24 mouse cellular contexts compared by ENCODE assay signal in the genomic region with DNA sequence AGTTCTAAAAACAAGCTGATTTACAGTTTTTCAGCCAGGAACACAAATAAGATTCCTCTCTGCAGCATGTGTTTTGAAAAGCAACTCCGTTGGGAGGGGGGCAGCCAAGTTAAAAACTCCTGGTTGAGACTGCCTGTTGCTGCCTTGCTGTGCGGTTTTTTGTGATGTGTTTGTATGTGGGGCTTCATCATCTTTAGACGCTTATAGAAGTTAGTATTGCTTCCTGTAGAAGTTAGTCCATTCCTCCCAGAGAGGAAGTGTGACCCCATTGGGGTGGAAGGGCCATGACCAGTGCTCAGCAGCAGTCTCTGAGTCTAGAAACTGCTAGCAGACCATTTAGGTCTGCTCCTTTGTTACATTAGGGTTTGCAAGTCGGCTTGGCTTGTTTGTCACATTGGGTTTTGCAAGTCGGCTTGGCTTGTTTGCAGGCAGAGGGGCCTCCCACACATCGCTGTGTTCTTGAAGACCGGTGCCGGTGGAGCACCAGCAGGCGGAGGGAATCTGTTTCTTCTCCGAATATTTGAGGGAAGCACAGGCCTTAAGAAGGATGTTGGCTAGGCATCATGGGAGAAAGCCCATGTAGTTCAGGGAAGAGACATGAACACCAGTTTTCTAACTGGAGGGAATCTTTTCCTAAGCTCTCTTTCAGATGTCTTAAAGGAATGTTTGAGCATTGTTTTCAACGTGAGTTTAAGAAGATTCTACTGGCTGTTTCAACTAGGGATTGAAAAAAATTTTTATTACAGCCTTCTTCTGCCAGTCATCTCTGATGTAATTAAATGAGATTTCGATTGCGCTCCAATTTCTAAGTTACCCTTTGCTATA. TPM values are rescaled to one million over a fixed set of nuclear protein-coding genes. Genes with fewer than 3 reads are reported as not detected.
DNase-seq lines count a peak whose midpoint lies in the region; ATAC-seq lines count a peak whose summit lies in the region.
"Had no signal": no experiment of that assay in that cellular context is flagged by ENCODE, and none has a peak within 500 bp of the region (broad histone marks: within the 10 kb centered on the region; RNA-seq: fewer than 3 reads in every experiment).

No protein-coding gene starts in this region.

- no peak overlapping the region for H3K9ac ChIP-seq in midbrain, embryonic 11.5 days (ENCODE audit: low read length)
- H3K9ac ChIP-seq in midbrain, embryonic 13.5 days (replicated peaks), result no peak overlapping the region
- H3K9ac ChIP-seq in embryonic facial prominence, embryonic 12.5 days, result no peak overlapping the region
- H3K9ac ChIP-seq: heart, embryonic 13.5 days; kidney, embryonic 15.5 days; limb, embryonic 13.5 days had no signal

- WGBS in midbrain, embryonic 11.5 days, result 8% methylated on average over 13 of the region's 13 CpGs
- WGBS in midbrain, embryonic 13.5 days, result 7% methylated on average over 13 of the region's 13 CpGs
- WGBS in embryonic facial prominence, embryonic 12.5 days, result 7% methylated on average over 13 of the region's 13 CpGs

- peaks cover 84% of the 10 kb centered on the region for H3K27me3 ChIP-seq in midbrain, embryonic 11.5 days (ENCODE audit: control insufficient read depth, insufficient read depth, low read length)
- peaks cover 98% of the 10 kb centered on the region for H3K27me3 ChIP-seq in midbrain, embryonic 13.5 days
- H3K27me3 ChIP-seq in embryonic facial prominence, embryonic 12.5 days, result peaks cover 83% of the 10 kb centered on the region

- H3K36me3 ChIP-seq in midbrain, embryonic 11.5 days (ENCODE audit: control insufficient read depth, insufficient read depth, low read length), result no peaks in the 10 kb centered on the region
- H3K36me3 ChIP-seq in midbrain, embryonic 13.5 days, result no peaks in the 10 kb centered on the region
- no peaks in the 10 kb centered on the region for H3K36me3 ChIP-seq in embryonic facial prominence, embryonic 12.5 days
- H3K36me3 ChIP-seq: heart, embryonic 13.5 days; kidney, embryonic 15.5 days; limb, embryonic 13.5 days had no signal

- peak; percentile 93 for DNase-seq in midbrain, embryonic 11.5 days (ENCODE audit: low spot score, missing footprints)
- DNase-seq in gastrocnemius, postnatal 4 days (ENCODE audit: low spot score in 2 of 2), result no peak
- no peak for DNase-seq in left cerebral cortex, adult 11 months (ENCODE audit: low spot score)
- DNase-seq in yolk sac, embryonic 10.5 days (ENCODE audit: low spot score), result no peak
- DNase-seq: adrenal gland, postnatal 14 days; cerebellum, adult 2 months; heart, postnatal 4 days; layer of hippocampus, postnatal 36 days; lung, postnatal 10 days; right cerebral cortex, postnatal 14 days; thymus, postnatal 25 days had no signal

- no peak for ATAC-seq in midbrain, embryonic 11.5 days (ENCODE audit: low FRiP score)
- ATAC-seq in midbrain, embryonic 13.5 days, result no peak
- peak; percentile 40; the same call in 1 of the 2 replicates for ATAC-seq in common myeloid progenitor, adult 5-6 weeks (replicated peaks; ENCODE audit: low read depth, poor library complexity, severe bottlenecking)
- ATAC-seq in embryonic facial prominence, embryonic 12.5 days (ENCODE audit: insufficient number of reproducible peaks, insufficient read depth, low FRiP score, low TSS enrichment), result no peak
- peak; percentile 14; the same call in 1 of the 2 replicates for ATAC-seq in granulocyte monocyte progenitor cell, adult 5-6 weeks (replicated peaks; ENCODE audit: poor library complexity, severe bottlenecking)
- ATAC-seq: activated CD4-positive, CD25-positive, alpha-beta regulatory T cell, adult 4 months; Patski had no signal

- H3K27ac ChIP-seq in midbrain, embryonic 11.5 days (ENCODE audit: low read depth, low read length), result no peak overlapping the region
- H3K27ac ChIP-seq in midbrain, embryonic 13.5 days, result no peak overlapping the region
- H3K27ac ChIP-seq in embryonic facial prominence, embryonic 12.5 days, result no peak overlapping the region
- H3K27ac ChIP-seq: heart, embryonic 13.5 days; kidney, embryonic 15.5 days; limb, embryonic 13.5 days had no signal

- H3K9me3 ChIP-seq in midbrain, embryonic 11.5 days (ENCODE audit: control insufficient read depth, low read length), result no peaks in the 10 kb centered on the region
- H3K9me3 ChIP-seq in midbrain, embryonic 13.5 days, result no peaks in the 10 kb centered on the region
- H3K9me3 ChIP-seq in embryonic facial prominence, embryonic 12.5 days, result no peaks in the 10 kb centered on the region
- H3K9me3 ChIP-seq: heart, embryonic 13.5 days; kidney, embryonic 15.5 days; limb, embryonic 13.5 days had no signal

- no peak overlapping the region for H3K4me3 ChIP-seq in midbrain, embryonic 11.5 days (ENCODE audit: low read depth, low read length)
- no peak overlapping the region for H3K4me3 ChIP-seq in midbrain, embryonic 13.5 days (replicated peaks)
- H3K4me3 ChIP-seq in embryonic facial prominence, embryonic 12.5 days, result no peak overlapping the region
- H3K4me3 ChIP-seq: erythroblast, embryonic 14.5 days; heart, embryonic 13.5 days; kidney, embryonic 15.5 days; limb, embryonic 13.5 days had no signal

- H3K4me2 ChIP-seq in midbrain, embryonic 11.5 days, result no peak overlapping the region
- H3K4me2 ChIP-seq in midbrain, embryonic 13.5 days (replicated peaks), result no peak overlapping the region
- 0 out of 2 replicates have a peak overlapping the region, but pooled peaks have one; percentile 7 for H3K4me2 ChIP-seq in embryonic facial prominence, embryonic 12.5 days (replicated peaks)
- H3K4me2 ChIP-seq: heart, embryonic 13.5 days; kidney, embryonic 15.5 days; limb, embryonic 13.5 days had no signal

- H3K4me1 ChIP-seq in midbrain, embryonic 11.5 days (ENCODE audit: control insufficient read depth, insufficient read depth, low read length), result peaks cover 16% of the 10 kb centered on the region
- H3K4me1 ChIP-seq in midbrain, embryonic 13.5 days (replicated peaks), result peaks cover 15% of the 10 kb centered on the region
- peaks cover 14% of the 10 kb centered on the region for H3K4me1 ChIP-seq in embryonic facial prominence, embryonic 12.5 days

RNA-seq across cellular contexts. Expression of a gene that starts 3.6 kb away (rescaled TPM):
- polyA plus RNA-seq in midbrain, embryonic 11.5 days (2014; fragmentation: Nextera tagmentation; extraction: Ambion mirVana), result 0.43 and 1.3 TPM in 2 replicates
- 0.48 and 1.5 TPM in 2 replicates for polyA plus RNA-seq in midbrain, embryonic 13.5 days (2015; fragmentation: Nextera tagmentation; extraction: Ambion mirVana)
- not detected in 2 replicates for total RNA-seq in common myeloid progenitor, adult 5-6 weeks (2017)
- 3.3 and 5.1 TPM in 2 replicates for polyA plus RNA-seq in embryonic facial prominence, embryonic 12.5 days (2016; fragmentation: Nextera tagmentation; extraction: Ambion mirVana)
- total RNA-seq in granulocyte monocyte progenitor cell, adult 5-6 weeks (2014; fragmentation: Nextera tagmentation), result not detected in 2 replicates
- total RNA-seq in granulocyte monocyte progenitor cell, adult 5-6 weeks (2017), result not detected in 2 replicates
- total RNA-seq in gastrocnemius, postnatal 4 days (2021), result not detected
- total RNA-seq: adrenal gland, postnatal 14 days; heart, postnatal 4 days; megakaryocyte-erythroid progenitor cell, adult 5-6 weeks had no signal
- polyA plus RNA-seq: activated CD4-positive, CD25-positive, alpha-beta regulatory T cell, adult 4 months; erythroblast, embryonic 14.5 days; gonadal fat pad, adult 2 months; kidney, embryonic 15.5 days; liver, embryonic 16.5 days; Patski had no signal

RNA-seq across cellular contexts. Expression of a gene that starts 58.5 kb away (rescaled TPM):
- polyA plus RNA-seq in midbrain, embryonic 11.5 days (2014; fragmentation: Nextera tagmentation; extraction: Ambion mirVana), result 0.20 TPM in 1 of 2 replicates, not detected in the other
- 0.19 TPM in 1 of 2 replicates, not detected in the other for polyA plus RNA-seq in midbrain, embryonic 13.5 days (2015; fragmentation: Nextera tagmentation; extraction: Ambion mirVana)
- total RNA-seq in common myeloid progenitor, adult 5-6 weeks (2017), result not detected in 2 replicates
- 9.4 and 14.2 TPM in 2 replicates for polyA plus RNA-seq in embryonic facial prominence, embryonic 12.5 days (2016; fragmentation: Nextera tagmentation; extraction: Ambion mirVana)
- total RNA-seq in granulocyte monocyte progenitor cell, adult 5-6 weeks (2014; fragmentation: Nextera tagmentation), result 0.82 TPM in 1 of 2 replicates, not detected in the other
- total RNA-seq in granulocyte monocyte progenitor cell, adult 5-6 weeks (2017), result not detected in 2 replicates
- 10 to 100 TPM; 11.4 to 13.9 TPM for total RNA-seq in gastrocnemius, postnatal 4 days (2021)
- total RNA-seq: heart, postnatal 4 days; megakaryocyte-erythroid progenitor cell, adult 5-6 weeks had no signal
- polyA plus RNA-seq: activated CD4-positive, CD25-positive, alpha-beta regulatory T cell, adult 4 months; cerebellum, adult 2 months; Patski had no signal

Comparison
In these comparisons a context has a peak if more than half of its experiments do, and no peak if none do; other contexts are left out.
1. ATAC-seq: peak in common myeloid progenitor, adult 5-6 weeks (single experiment) and granulocyte monocyte progenitor cell, adult 5-6 weeks (single experiment); none in midbrain, embryonic 11.5 days (single experiment), midbrain, embryonic 13.5 days (single experiment) and embryonic facial prominence, embryonic 12.5 days (single experiment).
2. RNA of a gene that starts 58.5 kb away (total RNA-seq): 11.4 to 13.9 TPM in gastrocnemius, postnatal 4 days; 0.82 TPM in granulocyte monocyte progenitor cell, adult 5-6 weeks and not detected in common myeloid progenitor, adult 5-6 weeks; every median in the first group is over 4 times any median in the second.